Mouse (Mus musculus): Measurements from ENCODE around the gene Rarres2. TPM values are rescaled to one million over a fixed set of nuclear protein-coding genes. Genes with fewer than 3 reads are reported as not detected.

The Rarres2 gene
- polyA plus RNA-seq, 1 experiment from 2014 or later = 44.2 TPM

DNA sequence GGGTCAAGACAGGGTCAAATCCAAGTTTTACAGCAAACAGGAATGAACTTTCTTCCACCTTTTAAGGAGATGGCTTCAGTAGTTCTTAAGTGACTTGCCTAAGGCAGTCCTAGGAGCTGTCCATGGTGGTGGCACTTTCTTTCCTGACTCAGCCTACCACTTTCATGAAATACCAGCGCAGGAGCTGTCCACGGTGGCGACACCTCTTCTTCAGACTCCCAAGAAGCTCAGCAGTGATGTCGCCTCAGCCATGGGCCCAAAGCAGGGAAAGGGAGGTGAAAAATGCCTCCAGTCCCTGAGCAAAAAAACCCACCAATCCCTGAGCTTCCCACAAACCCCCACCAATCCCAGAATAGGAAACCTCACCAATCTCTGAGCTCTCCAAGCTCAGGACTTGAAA lies 19.7 kb downstream of the Rarres2 start:
- WGBS = 59% methylated on average over 4 of the region's 4 CpGs
- ATAC-seq (ENCODE audit: low FRiP score, low TSS enrichment) = no peak
- H3K4me3 ChIP-seq (ENCODE audit: low read length) = no peak overlapping the region
- peaks cover 5% of the 10 kb centered on the region; the same call in 1 of the 2 replicates for H3K4me1 ChIP-seq (ENCODE audit: control insufficient read depth, insufficient read depth, low read length)
- no peak overlapping the region for H3K27ac ChIP-seq (ENCODE audit: low read depth, low read length)
- no peaks in the 10 kb centered on the region for H3K27me3 ChIP-seq (ENCODE audit: control insufficient read depth, insufficient read depth, low read length)
- H3K36me3 ChIP-seq (ENCODE audit: control insufficient read depth, insufficient read depth, low read length) = no peaks in the 10 kb centered on the region
- no peaks in the 10 kb centered on the region for H3K9me3 ChIP-seq (ENCODE audit: control insufficient read depth, low read length)
- H3K4me2 ChIP-seq (replicated peaks; ENCODE audit: low read depth, low read length) = no peak overlapping the region
- no peak overlapping the region for H3K9ac ChIP-seq (ENCODE audit: low read depth, low read length)

DNA sequence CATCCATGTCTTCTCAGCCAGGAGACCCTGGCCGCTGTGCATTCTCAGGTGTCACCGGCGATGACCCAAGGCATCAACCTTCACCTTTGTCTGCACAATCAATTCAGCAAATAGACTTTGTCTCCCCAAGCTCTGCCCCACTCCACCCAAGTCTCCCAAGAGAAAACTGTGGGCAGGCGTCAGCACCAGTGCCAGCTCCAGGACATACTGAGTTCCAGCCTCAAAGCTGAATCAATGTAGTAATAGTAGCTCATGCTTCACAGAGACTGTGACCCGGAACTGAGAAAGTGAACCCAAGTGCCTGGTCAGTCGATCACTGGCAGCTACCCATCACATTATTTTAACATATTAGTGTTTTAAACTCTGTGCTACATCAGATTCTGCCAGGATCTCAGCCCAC lies 24.3 kb downstream of the Rarres2 start:
- no peaks in the 10 kb centered on the region for H3K27me3 ChIP-seq (ENCODE audit: control insufficient read depth, insufficient read depth, low read length)
- H3K36me3 ChIP-seq (ENCODE audit: control insufficient read depth, insufficient read depth, low read length) = no peaks in the 10 kb centered on the region
- no peaks in the 10 kb centered on the region for H3K9me3 ChIP-seq (ENCODE audit: control insufficient read depth, low read length)
- no peak for ATAC-seq (ENCODE audit: low FRiP score, low TSS enrichment)
- no peak overlapping the region for H3K4me2 ChIP-seq (replicated peaks; ENCODE audit: low read depth, low read length)
- H3K9ac ChIP-seq (ENCODE audit: low read depth, low read length) = no peak overlapping the region
- H3K4me1 ChIP-seq (ENCODE audit: control insufficient read depth, insufficient read depth, low read length) = no peaks in the 10 kb centered on the region
- H3K27ac ChIP-seq (ENCODE audit: low read depth, low read length) = no peak overlapping the region
- 75% methylated on average over 6 of the region's 6 CpGs for WGBS
- no peak overlapping the region for H3K4me3 ChIP-seq (ENCODE audit: low read length)

DNA sequence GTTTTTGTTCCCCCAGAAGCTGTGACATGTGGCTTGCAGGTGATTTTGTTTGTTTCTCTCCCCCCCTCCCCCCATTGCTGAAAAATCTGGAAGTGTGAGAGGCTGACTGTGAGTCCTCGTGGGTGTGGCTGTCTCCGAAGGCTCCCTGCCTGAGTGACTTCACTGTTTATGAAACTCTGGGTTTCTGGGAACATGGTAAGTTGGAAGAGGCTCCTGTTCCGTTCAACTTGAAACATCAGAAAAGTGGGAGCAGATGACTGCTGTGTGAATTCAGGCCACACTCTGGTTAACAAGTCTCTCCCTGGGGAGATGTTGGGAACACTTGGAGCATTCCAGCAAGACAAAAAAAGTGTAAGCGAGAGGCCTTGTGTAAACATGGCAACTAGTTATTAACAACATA lies 25.7 kb downstream of the Rarres2 start:
- Histone ChIP-seq H3K9ac (ENCODE audit: low read depth, low read length) (no peak overlapping the region), H3K36me3 (ENCODE audit: control insufficient read depth, insufficient read depth, low read length) (no peaks in the 10 kb centered on the region), H3K4me2 (replicated peaks; ENCODE audit: low read depth, low read length) (no peak overlapping the region), H3K4me3 (ENCODE audit: low read length) (no peak overlapping the region), H3K4me1 (ENCODE audit: control insufficient read depth, insufficient read depth, low read length) (peaks cover 5% of the 10 kb centered on the region), H3K27me3 (ENCODE audit: control insufficient read depth, insufficient read depth, low read length) (no peaks in the 10 kb centered on the region), H3K9me3 (ENCODE audit: control insufficient read depth, low read length) (no peaks in the 10 kb centered on the region), H3K27ac (ENCODE audit: low read depth, low read length) (no peak overlapping the region)
- WGBS = 54% methylated on average over 4 of the region's 4 CpGs
- no peak for ATAC-seq (ENCODE audit: low FRiP score, low TSS enrichment)

DNA sequence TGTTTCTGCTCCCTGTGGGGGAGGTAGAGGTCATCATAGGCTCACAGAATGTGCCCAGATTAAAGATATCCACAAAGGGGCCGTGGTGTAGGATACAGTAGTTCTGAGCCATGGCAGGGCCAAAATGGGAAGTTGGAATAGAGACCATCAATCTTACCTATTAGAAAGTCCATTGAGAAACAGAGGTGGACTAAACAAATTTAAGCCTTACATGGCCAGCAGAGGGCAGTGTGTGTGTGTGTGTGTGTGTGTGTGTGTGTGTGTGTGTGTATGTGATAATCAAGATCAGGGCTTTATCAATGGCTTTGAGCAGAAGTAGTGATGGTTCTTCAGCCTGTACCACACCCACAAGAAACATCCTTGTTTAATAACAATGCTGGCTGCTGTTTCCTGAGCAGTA lies 26.3 kb downstream of the Rarres2 start:
- 45% methylated on average over 1 of the region's 1 CpGs for WGBS
- ATAC-seq (ENCODE audit: low FRiP score, low TSS enrichment) = no peak
- H3K4me1 ChIP-seq (ENCODE audit: control insufficient read depth, insufficient read depth, low read length) = peaks cover 11% of the 10 kb centered on the region
- no peak overlapping the region for H3K27ac ChIP-seq (ENCODE audit: low read depth, low read length)
- no peaks in the 10 kb centered on the region for H3K9me3 ChIP-seq (ENCODE audit: control insufficient read depth, low read length)
- no peaks in the 10 kb centered on the region for H3K36me3 ChIP-seq (ENCODE audit: control insufficient read depth, insufficient read depth, low read length)
- no peak overlapping the region for H3K4me2 ChIP-seq (replicated peaks; ENCODE audit: low read depth, low read length)
- no peaks in the 10 kb centered on the region for H3K27me3 ChIP-seq (ENCODE audit: control insufficient read depth, insufficient read depth, low read length)
- H3K4me3 ChIP-seq (ENCODE audit: low read length) = no peak overlapping the region
- no peak overlapping the region for H3K9ac ChIP-seq (ENCODE audit: low read depth, low read length)

DNA sequence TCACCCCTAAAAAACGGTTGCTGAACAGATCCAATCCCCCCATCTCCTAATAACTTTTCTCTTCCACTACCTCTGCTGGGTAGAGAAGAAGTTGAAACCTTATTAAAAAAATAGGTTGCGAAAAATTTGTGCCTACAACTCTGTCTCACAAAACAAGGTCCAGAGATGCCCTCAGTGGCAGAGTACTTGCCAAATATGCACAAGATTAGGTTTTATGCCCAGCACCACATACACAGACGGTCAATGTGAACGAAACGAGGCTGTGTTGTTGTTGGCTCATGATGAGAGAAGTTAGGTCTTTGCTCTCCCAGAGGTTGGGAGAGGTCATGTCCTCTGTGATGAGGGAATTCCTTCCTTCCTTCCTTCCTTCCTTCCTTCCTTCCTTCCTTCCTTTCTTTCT lies 27.3 kb downstream of the Rarres2 start:
- H3K27ac ChIP-seq (ENCODE audit: low read depth, low read length) = no peak overlapping the region
- H3K9me3 ChIP-seq (ENCODE audit: control insufficient read depth, low read length) = no peaks in the 10 kb centered on the region
- 65% methylated on average over 5 of the region's 5 CpGs for WGBS
- H3K4me1 ChIP-seq (ENCODE audit: control insufficient read depth, insufficient read depth, low read length) = peaks cover 12% of the 10 kb centered on the region
- no peak overlapping the region for H3K4me3 ChIP-seq (ENCODE audit: low read length)
- H3K9ac ChIP-seq (ENCODE audit: low read depth, low read length) = no peak overlapping the region
- no peak overlapping the region for H3K4me2 ChIP-seq (replicated peaks; ENCODE audit: low read depth, low read length)
- no peaks in the 10 kb centered on the region for H3K27me3 ChIP-seq (ENCODE audit: control insufficient read depth, insufficient read depth, low read length)
- ATAC-seq (ENCODE audit: low FRiP score, low TSS enrichment) = no peak
- no peaks in the 10 kb centered on the region for H3K36me3 ChIP-seq (ENCODE audit: control insufficient read depth, insufficient read depth, low read length)

DNA sequence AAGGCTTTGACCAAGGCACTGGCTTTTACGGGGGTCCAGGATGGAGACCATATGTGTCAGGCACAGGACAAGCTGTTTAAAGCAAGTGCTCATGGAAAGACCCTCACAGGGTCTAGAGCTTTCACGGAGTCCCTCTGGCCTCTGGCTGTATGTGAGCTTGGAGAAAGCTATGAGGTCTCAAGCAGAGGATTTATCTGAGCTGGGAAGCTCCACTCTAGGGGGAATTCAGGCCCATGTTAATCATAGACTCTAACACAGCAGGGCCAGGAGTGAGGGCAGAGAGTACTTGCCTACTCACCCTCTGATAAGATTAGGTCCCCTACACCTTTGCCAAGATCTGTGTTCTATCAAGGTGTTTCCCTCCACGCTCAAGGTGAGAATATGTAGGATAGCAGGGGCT lies 30.0 kb downstream of the Rarres2 start:
- H3K4me2 ChIP-seq (replicated peaks; ENCODE audit: low read depth, low read length) = no peak overlapping the region
- no peak for ATAC-seq (ENCODE audit: low FRiP score, low TSS enrichment)
- peaks cover 12% of the 10 kb centered on the region for H3K4me1 ChIP-seq (ENCODE audit: control insufficient read depth, insufficient read depth, low read length)
- no peak overlapping the region for H3K4me3 ChIP-seq (ENCODE audit: low read length)
- no peaks in the 10 kb centered on the region for H3K36me3 ChIP-seq (ENCODE audit: control insufficient read depth, insufficient read depth, low read length)
- no peaks in the 10 kb centered on the region for H3K27me3 ChIP-seq (ENCODE audit: control insufficient read depth, insufficient read depth, low read length)
- WGBS = 85% methylated on average over 3 of the region's 3 CpGs
- no peak overlapping the region for H3K9ac ChIP-seq (ENCODE audit: low read depth, low read length)
- H3K9me3 ChIP-seq (ENCODE audit: control insufficient read depth, low read length) = no peaks in the 10 kb centered on the region
- no peak overlapping the region for H3K27ac ChIP-seq (ENCODE audit: low read depth, low read length)

DNA sequence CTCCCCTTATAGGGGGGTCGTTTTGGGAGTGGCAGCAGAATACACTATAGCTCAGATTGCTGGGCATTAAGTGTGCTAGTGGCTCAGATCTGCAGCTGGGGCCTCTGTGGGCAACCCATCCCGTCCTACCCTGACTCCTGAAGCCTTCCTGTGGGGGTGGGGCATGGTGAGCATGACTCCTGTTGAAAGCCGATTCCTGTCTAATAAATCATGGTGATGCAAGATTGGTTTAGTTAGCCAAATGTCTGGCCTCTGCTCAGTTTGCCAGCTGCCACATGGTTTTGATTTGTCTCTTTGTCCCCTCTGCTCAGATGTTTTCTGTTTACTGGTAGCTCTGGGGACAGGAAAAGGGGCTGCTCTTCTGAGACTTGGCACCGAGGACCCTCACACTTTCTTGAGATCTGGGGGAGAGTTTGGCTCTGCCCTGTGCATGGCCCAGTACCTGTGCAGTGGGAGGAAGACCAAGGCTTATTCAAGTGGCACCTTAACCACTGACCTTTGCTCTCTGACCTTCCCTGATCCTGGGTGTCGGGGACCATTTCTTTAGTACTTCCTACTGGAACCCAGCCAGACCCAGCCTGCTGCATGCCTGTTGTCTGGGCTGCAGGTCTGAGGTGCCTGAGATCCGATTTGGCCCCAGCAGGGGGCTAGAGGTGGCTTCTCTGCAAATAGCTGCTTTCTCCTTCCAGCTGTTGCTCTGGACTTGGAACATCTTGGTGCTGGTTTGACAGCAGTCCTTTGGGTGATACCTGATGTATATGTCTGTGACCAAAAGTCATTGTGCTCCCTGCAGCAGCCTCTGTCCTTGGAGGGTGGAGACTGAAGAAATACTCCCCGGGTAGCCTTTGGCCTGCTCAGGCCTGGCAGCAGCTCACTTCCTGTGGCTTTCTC lies 30.8 kb downstream of the Rarres2 start:
- H3K27ac ChIP-seq (ENCODE audit: low read depth, low read length) = no peak overlapping the region
- H3K9me3 ChIP-seq (ENCODE audit: control insufficient read depth, low read length) = no peaks in the 10 kb centered on the region
- ATAC-seq (ENCODE audit: low FRiP score, low TSS enrichment) = peak; percentile 28; the same call in 1 of the 2 replicates
- H3K36me3 ChIP-seq (ENCODE audit: control insufficient read depth, insufficient read depth, low read length) = no peaks in the 10 kb centered on the region
- no peaks in the 10 kb centered on the region for H3K27me3 ChIP-seq (ENCODE audit: control insufficient read depth, insufficient read depth, low read length)
- WGBS = 10% methylated on average over 7 of the region's 7 CpGs
- no peak overlapping the region for H3K4me3 ChIP-seq (ENCODE audit: low read length)
- H3K4me2 ChIP-seq (replicated peaks; ENCODE audit: low read depth, low read length) = no peak overlapping the region
- H3K9ac ChIP-seq (ENCODE audit: low read depth, low read length) = no peak overlapping the region
- H3K4me1 ChIP-seq (ENCODE audit: control insufficient read depth, insufficient read depth, low read length) = peaks cover 12% of the 10 kb centered on the region

DNA sequence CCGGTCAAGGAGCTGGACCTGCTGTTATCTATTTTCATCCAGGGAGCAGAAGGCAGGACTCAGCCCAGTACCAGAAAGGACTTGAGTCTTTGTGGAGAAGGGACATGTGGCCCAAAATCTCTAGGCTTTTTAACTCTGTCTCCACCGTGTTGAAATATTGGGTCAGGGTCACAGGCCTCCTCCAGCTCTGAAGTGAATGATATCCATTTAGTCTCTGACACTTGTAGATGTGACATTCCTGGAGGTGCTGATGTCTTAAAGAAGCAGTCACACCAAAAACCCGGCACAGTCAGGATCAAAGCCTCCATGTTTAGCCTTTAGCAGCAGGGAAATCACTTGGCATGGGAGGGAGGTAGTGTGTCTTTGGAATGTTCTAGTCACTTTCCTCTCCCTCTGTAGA lies 31.9 kb downstream of the Rarres2 start:
- no peak overlapping the region for H3K4me3 ChIP-seq (ENCODE audit: low read length)
- ATAC-seq (ENCODE audit: low FRiP score, low TSS enrichment) = no peak
- H3K9ac ChIP-seq (ENCODE audit: low read depth, low read length) = no peak overlapping the region
- H3K4me1 ChIP-seq (ENCODE audit: control insufficient read depth, insufficient read depth, low read length) = peaks cover 12% of the 10 kb centered on the region
- WGBS = 35% methylated on average over 3 of the region's 3 CpGs
- H3K36me3 ChIP-seq (ENCODE audit: control insufficient read depth, insufficient read depth, low read length) = no peaks in the 10 kb centered on the region
- no peaks in the 10 kb centered on the region for H3K9me3 ChIP-seq (ENCODE audit: control insufficient read depth, low read length)
- H3K4me2 ChIP-seq (replicated peaks; ENCODE audit: low read depth, low read length) = no peak overlapping the region
- no peaks in the 10 kb centered on the region for H3K27me3 ChIP-seq (ENCODE audit: control insufficient read depth, insufficient read depth, low read length)
- H3K27ac ChIP-seq (ENCODE audit: low read depth, low read length) = no peak overlapping the region

DNA sequence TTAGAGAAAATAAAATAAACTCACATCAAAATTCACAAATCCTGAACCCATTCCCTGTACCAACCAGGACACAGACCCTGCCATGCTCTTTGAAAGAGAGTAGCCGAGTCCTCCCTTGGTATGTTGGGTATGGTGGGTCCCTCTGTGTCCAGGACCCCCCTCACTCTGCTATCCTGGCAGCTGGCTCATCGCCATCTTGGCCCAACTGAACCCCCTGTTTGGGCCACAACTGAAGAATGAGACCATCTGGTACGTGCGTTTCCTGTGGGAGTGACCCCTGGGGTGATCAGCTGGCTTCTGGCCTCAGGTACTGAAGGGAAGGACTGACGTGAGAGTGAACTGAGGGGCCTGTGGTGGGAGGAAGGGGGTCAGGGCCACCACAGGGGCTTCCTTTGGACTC lies 32.7 kb downstream of the Rarres2 start:
- Histone ChIP-seq H3K9ac (ENCODE audit: low read depth, low read length) (no peak overlapping the region), H3K4me3 (ENCODE audit: low read length) (no peak overlapping the region), H3K4me2 (replicated peaks; ENCODE audit: low read depth, low read length) (no peak overlapping the region), H3K27me3 (ENCODE audit: control insufficient read depth, insufficient read depth, low read length) (no peaks in the 10 kb centered on the region), H3K9me3 (ENCODE audit: control insufficient read depth, low read length) (no peaks in the 10 kb centered on the region), H3K4me1 (ENCODE audit: control insufficient read depth, insufficient read depth, low read length) (peaks cover 12% of the 10 kb centered on the region), H3K27ac (ENCODE audit: low read depth, low read length) (no peak overlapping the region), H3K36me3 (ENCODE audit: control insufficient read depth, insufficient read depth, low read length) (no peaks in the 10 kb centered on the region)
- WGBS = 58% methylated on average over 5 of the region's 5 CpGs
- no peak for ATAC-seq (ENCODE audit: low FRiP score, low TSS enrichment)

Data from kidney, embryonic 14.5 days (tissue).